Mouse (Mus musculus) olfactory bulb, adult 2 months (tissue): ENCODE measurements at regions not wholly inside any gene's neighbourhood (a gene's known extent, or its start where the extent isn't known, plus 50 kb on each side); places are given as distances from the start of the nearest gene placed in this dataset.

Experiments used
- CTCF ChIP-seq: fragments of 200-500 bp; IDR thresholded peaks from 2 replicates; pipeline ENCODE4 v1.5.1; 2012; ENCODE audit warnings: low read depth, mild to moderate bottlenecking, low read length, moderate library complexity; ENCODE audit not compliant: insufficient read depth
- POLR2A ChIP-seq: fragments of 200-500 bp; IDR thresholded peaks from 2 replicates; pipeline ENCODE4 v1.6.1; 2012; ENCODE audit warnings: mild to moderate bottlenecking, low read depth, low read length, moderate library complexity; ENCODE audit not compliant: insufficient read depth

DNA sequence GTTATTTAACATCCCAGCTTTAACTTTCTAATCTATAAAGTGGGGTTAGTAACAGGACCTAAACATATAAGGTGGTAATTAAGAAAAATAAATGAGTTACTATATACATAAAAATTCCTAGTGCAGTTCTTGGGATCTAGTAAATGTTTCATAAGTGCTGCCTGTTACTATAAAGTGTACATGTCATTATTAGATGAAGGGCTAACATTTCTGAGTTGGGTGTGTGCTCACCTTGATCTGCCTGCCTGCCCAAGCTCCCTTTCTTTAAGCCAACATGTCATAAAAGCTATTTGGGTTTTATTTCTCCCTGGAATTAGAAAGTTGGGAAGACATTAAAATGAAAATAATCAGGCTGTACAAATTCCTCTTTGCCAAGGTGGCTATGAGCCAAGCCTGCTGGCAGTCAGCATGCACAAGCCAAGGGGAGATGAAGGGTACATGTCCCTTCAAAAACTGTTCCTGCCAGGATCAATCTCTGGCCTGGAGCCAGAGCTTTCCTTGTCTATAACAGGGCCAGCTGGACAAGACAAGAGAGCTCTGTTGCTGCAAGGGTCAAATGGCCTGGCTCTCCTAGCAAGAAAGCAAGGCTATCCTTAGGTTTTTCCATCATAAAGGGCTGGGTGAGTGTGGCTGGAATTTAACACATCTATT, 59.9 kb upstream of the Usp24 start:
- no peak for TF ChIP-seq CTCF
- no peak for TF ChIP-seq POLR2A
